Mouse (Mus musculus) layer of hippocampus, adult 8-10 months (tissue): Measurements from ENCODE around the gene Pmvk. TPM values are rescaled to one million over a fixed set of nuclear protein-coding genes. Genes with fewer than 3 reads are reported as not detected.
A peak's percentile ranks its signal among the peaks of the same experiment; 100 is the strongest.

ENCODE experiments used
- DNase-seq, 2 experiments: peaks; one replicate each; pipeline ENCODE4 v3.0.0; 2022; ENCODE audit warnings: low spot score in 2 of 2
- total RNA-seq, 4 experiments: library from RNA; stranded (reverse); gene quantifications; 2 replicates each; pipeline ENCODE4 v1.2.4; 2022

Pmvk gene
- total RNA-seq, 4 experiments from 2014 or later: 29.5 to 33.7 (median 31.3) TPM

- DNase-seq: no peak
Observed at GRCm38 (mm10) chr3:89473838-89474237, 19.5 kb downstream of the Pmvk start.

- no peak for DNase-seq
Observed at GRCm38 (mm10) chr3:89479055-89479454, 24.7 kb downstream of the Pmvk start.

- DNase-seq: no peak
Observed at GRCm38 (mm10) chr3:89481488-89481887, 27.1 kb downstream of the Pmvk start.

GRCm38 (mm10) chr3:89482249-89482648, 27.9 kb downstream of the Pmvk start:
- no peak for DNase-seq

GRCm38 (mm10) chr3:89484766-89485524, 30.6 kb downstream of the Pmvk start:
- DNase-seq: peak in 1 of 2 experiments; percentile 45

- no peak for DNase-seq
Observed at GRCm38 (mm10) chr3:89486111-89486510, 31.8 kb downstream of the Pmvk start.

GRCm38 (mm10) chr3:89486916-89487702, 32.8 kb downstream of the Pmvk start:
- DNase-seq: no peak

- DNase-seq: no peak
Observed at GRCm38 (mm10) chr3:89490790-89491189, 36.4 kb downstream of the Pmvk start.

GRCm38 (mm10) chr3:89491559-89491958, 37.2 kb downstream of the Pmvk start:
- DNase-seq: no peak

- DNase-seq: no peak
Observed at GRCm38 (mm10) chr3:89492701-89493151, 38.4 kb downstream of the Pmvk start.

GRCm38 (mm10) chr3:89494630-89495029, 40.3 kb downstream of the Pmvk start:
- DNase-seq: no peak

- no peak for DNase-seq
Observed at GRCm38 (mm10) chr3:89496366-89496765, 42.0 kb downstream of the Pmvk start.

- no peak for DNase-seq
Observed at GRCm38 (mm10) chr3:89499696-89500095, 45.4 kb downstream of the Pmvk start.

GRCm38 (mm10) chr3:89501486-89501885, 47.1 kb downstream of the Pmvk start:
- no peak for DNase-seq

- no peak for DNase-seq
Observed at GRCm38 (mm10) chr3:89502551-89502950, 48.2 kb downstream of the Pmvk start.

- peak; percentile 41 to 47 for DNase-seq
Observed at GRCm38 (mm10) chr3:89508041-89508440, 53.7 kb downstream of the Pmvk start.

GRCm38 (mm10) chr3:89510979-89511378, 56.6 kb downstream of the Pmvk start:
- DNase-seq: peak in 1 of 2 experiments; percentile 64

GRCm38 (mm10) chr3:89511400-89511799, 57.1 kb downstream of the Pmvk start:
- DNase-seq: no peak

- no peak for DNase-seq
Observed at GRCm38 (mm10) chr3:89512225-89512624, 57.9 kb downstream of the Pmvk start.

- no peak for DNase-seq
Observed at GRCm38 (mm10) chr3:89515444-89515843, 61.1 kb downstream of the Pmvk start.

- DNase-seq: no peak
Observed at GRCm38 (mm10) chr3:89516321-89516720, 62.0 kb downstream of the Pmvk start.
